Mouse (Mus musculus): Measurements from ENCODE around the gene Ctnnbl1. TPM values are rescaled to one million over a fixed set of nuclear protein-coding genes. Genes with fewer than 3 reads are reported as not detected.

Gene Ctnnbl1
- polyA plus RNA-seq (2012; rRNA removed; ENCODE audit: low replicate concordance) = 33.2 and 38.9 TPM in 2 replicates

GRCm38 (mm10) chr2:157736854-157737850 is at the start of gene Ctnnbl1:
Gene Ctnnbl1, plus strand, starts transcription at chr2:157737401.

GRCm38 (mm10) chr2:157914105-157914764 is 177.0 kb downstream of the Ctnnbl1 start, which contains the start of gene Vstm2l:
Gene Vstm2l, plus strand, starts transcription at chr2:157914653.

Other genes with a start within 250 kb of the Ctnnbl1 start
- gene Nnat, start 177.3 kb upstream of the Ctnnbl1 start, polyA plus RNA-seq (2012; rRNA removed; ENCODE audit: low replicate concordance) = 218 and 2,123 TPM in 2 replicates
- 78.9 and 166 TPM in 2 replicates for gene Blcap, start 166.1 kb upstream of the Ctnnbl1 start, polyA plus RNA-seq (2012; rRNA removed; ENCODE audit: low replicate concordance)
- gene Vstm2l, start 177.3 kb downstream of the Ctnnbl1 start, polyA plus RNA-seq (2012; rRNA removed; ENCODE audit: low replicate concordance) = not detected in 2 replicates